Mouse (Mus musculus) kidney, adult 2 months (tissue): ENCODE measurements at regions not wholly inside any gene's neighbourhood (a gene's known extent, or its start where the extent isn't known, plus 50 kb on each side); places are given as distances from the start of the nearest gene placed in this dataset.

Source experiments
- CTCF ChIP-seq: fragments of 200-500 bp; conservative IDR thresholded peaks from 2 replicates; pipeline ENCODE4 v1.5.1; 2011; ENCODE audit warnings: low read depth, mild to moderate bottlenecking, control low read depth, low read length, moderate library complexity, mixed read lengths; ENCODE audit not compliant: insufficient read depth, insufficient read length
- POLR2A ChIP-seq: fragments of 200-500 bp; IDR thresholded peaks from one replicate; pipeline ENCODE4 v1.6.1; 2011; ENCODE audit warnings: low read depth, low read length, control low read depth

DNA sequence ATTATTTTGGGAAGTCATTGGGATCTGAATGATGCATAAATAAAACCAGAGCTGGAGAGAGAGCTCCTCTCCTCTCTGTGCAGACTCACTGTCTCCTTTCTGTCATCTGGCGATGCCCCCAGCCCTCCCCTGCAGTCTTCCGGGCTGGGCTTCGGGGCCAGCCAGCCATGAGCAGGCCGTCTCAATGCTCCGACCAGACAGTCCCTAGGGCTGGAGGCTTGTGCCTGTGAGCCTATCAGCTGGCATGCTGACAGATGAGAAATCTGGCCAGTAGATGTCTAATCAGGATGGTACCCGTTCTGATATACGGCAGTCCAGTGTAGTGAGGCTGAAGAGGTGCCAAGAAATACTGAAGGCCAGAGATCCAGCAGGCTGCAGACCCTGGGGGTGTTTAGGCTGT, 238.9 kb downstream of the Sec61b start:
- TF ChIP-seq CTCF, result no peak
- no peak for TF ChIP-seq POLR2A
